Mouse (Mus musculus) heart, embryonic 15.5 days (tissue): ENCODE measurements at regions not wholly inside any gene's neighbourhood (a gene's known extent, or its start where the extent isn't known, plus 50 kb on each side); places are given as distances from the start of the nearest gene placed in this dataset.
A peak's percentile ranks its signal among the peaks of the same experiment; 100 is the strongest.

Source experiments
- ATAC-seq: fragments of 200-750 bp; cut with Nextera tagmentation; replicated peaks from 2 replicates; pipeline ENCODE4 v1.8.0; 2017; ENCODE audit warnings: low read depth, moderate TSS enrichment; ENCODE audit not compliant: insufficient number of reproducible peaks, insufficient read depth, low FRiP score
- H3K27ac ChIP-seq: fragments of 300-500 bp; sonication (generic); 2 replicates; pipeline ENCODE4 v1.5.1; 2015; ENCODE audit warnings: mild to moderate bottlenecking, inconsistent platforms
- H3K27me3 ChIP-seq: fragments of 300-500 bp; sonication (generic); 2 replicates; pipeline ENCODE4 v1.6.1; 2015; ENCODE audit warnings: inconsistent platforms
- H3K36me3 ChIP-seq: fragments of 300-500 bp; sonication (generic); 2 replicates; pipeline ENCODE4 v1.6.1; 2015; ENCODE audit warnings: mild to moderate bottlenecking, inconsistent platforms
- H3K4me1 ChIP-seq: fragments of 300-500 bp; sonication (generic); replicated peaks from 2 replicates; pipeline ENCODE4 v1.6.1; 2015; ENCODE audit warnings: inconsistent platforms
- H3K4me2 ChIP-seq: fragments of 300-500 bp; sonication (generic); 2 replicates; pipeline ENCODE4 v1.6.1; 2015; ENCODE audit warnings: inconsistent platforms, mild to moderate bottlenecking, moderate library complexity
- H3K4me3 ChIP-seq: fragments of 300-500 bp; sonication (generic); 2 replicates; pipeline ENCODE4 v1.5.1; 2015; ENCODE audit warnings: mild to moderate bottlenecking, inconsistent platforms
- H3K9ac ChIP-seq: fragments of 300-500 bp; sonication (generic); 2 replicates; pipeline ENCODE4 v1.6.1; 2015; ENCODE audit warnings: mild to moderate bottlenecking, inconsistent platforms
- H3K9me3 ChIP-seq: fragments of 300-500 bp; sonication (generic); replicated peaks from 2 replicates; pipeline ENCODE4 v1.6.1; 2016; ENCODE audit warnings: inconsistent platforms
- WGBS: fragments of 180-500 bp; shearing (Covaris S2); methylation state at CpG from one replicate; pipeline ENCODE4 v1.1.7; 2015; ENCODE audit warnings: mixed read lengths; 5-methylcytosine and 5-hydroxymethylcytosine counted together

- H3K36me3 ChIP-seq: no peaks in the 10 kb centered on the region
- no peak overlapping the region for H3K27ac ChIP-seq
- H3K9me3 ChIP-seq: no peaks in the 10 kb centered on the region
- H3K4me3 ChIP-seq: no peak overlapping the region
- no peak overlapping the region for H3K4me2 ChIP-seq
- no peak for ATAC-seq
- no peaks in the 10 kb centered on the region for H3K4me1 ChIP-seq
- H3K27me3 ChIP-seq: no peaks in the 10 kb centered on the region
- H3K9ac ChIP-seq: no peak overlapping the region
- 93% methylated on average over 3 of the region's 3 CpGs for WGBS
Measured at GRCm38 (mm10) chr13:101884752-101885151, 116.7 kb upstream of the Pik3r1 start.

DNA sequence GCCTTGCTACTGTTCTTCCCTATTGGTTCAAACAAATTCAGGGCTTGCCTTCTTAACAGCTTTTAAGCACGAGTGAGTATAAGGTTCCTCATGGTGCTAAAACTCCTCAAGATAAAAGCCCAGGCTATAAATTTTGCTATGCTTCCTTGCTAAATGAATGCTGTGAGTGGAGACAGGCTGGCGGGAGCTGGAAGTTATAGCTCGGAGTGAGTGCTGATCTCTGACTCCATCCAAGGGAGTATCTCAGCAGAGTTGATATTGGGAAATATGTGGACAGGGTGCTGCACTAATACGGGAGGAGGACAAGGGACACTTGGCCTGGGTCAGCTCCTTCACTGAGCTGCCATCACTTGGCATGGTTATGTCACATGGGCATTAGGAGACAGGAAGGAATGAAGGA is 123.5 kb upstream of the Pik3r1 start:
- no peak for ATAC-seq
- Histone ChIP-seq H3K4me1 (no peaks in the 10 kb centered on the region), H3K4me2 (no peak overlapping the region), H3K9me3 (no peaks in the 10 kb centered on the region), H3K27ac (no peak overlapping the region), H3K9ac (no peak overlapping the region), H3K36me3 (no peaks in the 10 kb centered on the region), H3K27me3 (no peaks in the 10 kb centered on the region), H3K4me3 (no peak overlapping the region)
- WGBS: 56% methylated on average over 4 of the region's 4 CpGs

- H3K4me3 ChIP-seq: no peak overlapping the region
- H3K27me3 ChIP-seq: no peaks in the 10 kb centered on the region
- ATAC-seq: no peak
- no peaks in the 10 kb centered on the region for H3K36me3 ChIP-seq
- H3K9me3 ChIP-seq: no peaks in the 10 kb centered on the region
- no peaks in the 10 kb centered on the region for H3K4me1 ChIP-seq
- 80% methylated on average over 10 of the region's 10 CpGs for WGBS
- H3K9ac ChIP-seq: no peak overlapping the region
- no peak overlapping the region for H3K4me2 ChIP-seq
- H3K27ac ChIP-seq: no peak overlapping the region
Measured at GRCm38 (mm10) chr13:101893035-101893600, 125.1 kb upstream of the Pik3r1 start.

GRCm38 (mm10) chr13:101895161-101895560 is 127.1 kb upstream of the Pik3r1 start:
- Histone ChIP-seq H3K36me3 (no peaks in the 10 kb centered on the region), H3K4me3 (no peak overlapping the region), H3K9ac (no peak overlapping the region), H3K4me1 (no peaks in the 10 kb centered on the region), H3K9me3 (no peaks in the 10 kb centered on the region), H3K27ac (no peak overlapping the region), H3K4me2 (no peak overlapping the region), H3K27me3 (no peaks in the 10 kb centered on the region)
- ATAC-seq: no peak
- 79% methylated on average over 7 of the region's 7 CpGs for WGBS

- Histone ChIP-seq H3K27me3 (no peaks in the 10 kb centered on the region), H3K9ac (no peak overlapping the region), H3K9me3 (no peaks in the 10 kb centered on the region), H3K27ac (no peak overlapping the region), H3K4me3 (no peak overlapping the region), H3K36me3 (no peaks in the 10 kb centered on the region), H3K4me2 (no peak overlapping the region), H3K4me1 (no peaks in the 10 kb centered on the region)
- ATAC-seq: no peak
- 86% methylated on average over 4 of the region's 4 CpGs for WGBS
Measured at GRCm38 (mm10) chr13:101895686-101896085, 127.7 kb upstream of the Pik3r1 start.

DNA sequence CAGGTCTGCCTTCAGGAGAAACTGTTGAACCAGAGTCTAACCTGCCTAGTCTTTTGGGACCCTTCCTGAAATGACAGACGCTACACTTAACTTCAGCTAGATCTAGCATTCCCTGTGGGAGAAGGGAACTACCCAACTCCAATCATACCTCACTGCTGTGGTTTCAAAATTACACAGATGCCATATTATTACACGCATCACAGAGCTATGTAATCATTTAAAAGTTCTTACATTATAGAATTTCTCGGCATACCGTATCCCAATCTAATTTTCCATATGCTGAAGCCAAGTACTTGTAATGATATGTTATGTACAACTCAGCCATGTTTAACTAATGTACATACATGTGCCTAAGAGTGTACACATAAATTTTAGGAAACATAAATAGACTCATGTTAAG is 128.9 kb upstream of the Pik3r1 start:
- no peak for ATAC-seq
- H3K4me3 ChIP-seq: no peak overlapping the region
- H3K36me3 ChIP-seq: no peaks in the 10 kb centered on the region
- 89% methylated on average over 4 of the region's 4 CpGs for WGBS
- H3K4me2 ChIP-seq: no peak overlapping the region
- no peak overlapping the region for H3K27ac ChIP-seq
- H3K9me3 ChIP-seq: no peaks in the 10 kb centered on the region
- H3K4me1 ChIP-seq: no peaks in the 10 kb centered on the region
- H3K27me3 ChIP-seq: no peaks in the 10 kb centered on the region
- no peak overlapping the region for H3K9ac ChIP-seq

GRCm38 (mm10) chr13:101902213-101902612 is 134.2 kb upstream of the Pik3r1 start:
- Histone ChIP-seq H3K27me3 (no peaks in the 10 kb centered on the region), H3K4me1 (no peaks in the 10 kb centered on the region), H3K27ac (no peak overlapping the region), H3K36me3 (no peaks in the 10 kb centered on the region), H3K9me3 (no peaks in the 10 kb centered on the region), H3K4me2 (no peak overlapping the region), H3K4me3 (no peak overlapping the region), H3K9ac (no peak overlapping the region)
- WGBS: 47% methylated on average over 7 of the region's 7 CpGs
- ATAC-seq: no peak

GRCm38 (mm10) chr13:101905909-101906676 is 138.1 kb upstream of the Pik3r1 start:
- Histone ChIP-seq H3K9me3 (no peaks in the 10 kb centered on the region), H3K4me3 (no peak overlapping the region), H3K4me2 (no peak overlapping the region), H3K9ac (no peak overlapping the region), H3K27me3 (no peaks in the 10 kb centered on the region), H3K36me3 (no peaks in the 10 kb centered on the region), H3K27ac (no peak overlapping the region), H3K4me1 (no peaks in the 10 kb centered on the region)
- no peak for ATAC-seq
- 78% methylated on average over 7 of the region's 7 CpGs for whole genome bisulfite sequencing

DNA sequence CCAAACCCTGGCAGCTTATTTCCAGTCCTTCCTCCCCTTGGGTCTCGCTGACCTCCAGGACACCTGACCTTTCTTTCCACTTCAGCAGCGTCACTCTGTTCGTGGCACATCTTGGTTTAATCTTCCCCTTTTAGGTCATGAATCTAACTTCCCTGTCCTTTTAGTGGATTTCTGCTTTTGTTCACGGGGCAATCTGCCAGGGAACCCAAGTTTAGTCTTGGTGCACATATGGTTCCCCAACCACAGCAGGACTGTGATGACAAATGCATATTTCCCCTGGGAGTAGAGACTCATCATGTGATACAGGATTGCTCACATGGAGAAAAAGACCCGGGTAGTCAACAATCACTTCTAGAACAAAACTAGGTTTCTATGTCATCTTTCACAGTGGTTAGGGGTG is 141.0 kb upstream of the Pik3r1 start:
- WGBS: 72% methylated on average over 5 of the region's 5 CpGs
- Histone ChIP-seq H3K9ac (no peak overlapping the region), H3K27ac (no peak overlapping the region), H3K4me1 (peaks cover under 1% of the 10 kb centered on the region; the same call in 1 of the 2 replicates), H3K9me3 (no peaks in the 10 kb centered on the region), H3K27me3 (no peaks in the 10 kb centered on the region), H3K36me3 (no peaks in the 10 kb centered on the region), H3K4me2 (no peak overlapping the region), H3K4me3 (no peak overlapping the region)
- no peak for ATAC-seq

- H3K27ac ChIP-seq: no peak overlapping the region
- H3K4me2 ChIP-seq: no peak overlapping the region
- 91% methylated on average over 5 of the region's 5 CpGs for WGBS
- no peaks in the 10 kb centered on the region for H3K27me3 ChIP-seq
- no peak overlapping the region for H3K4me3 ChIP-seq
- peaks cover 18% of the 10 kb centered on the region for H3K4me1 ChIP-seq
- ATAC-seq: no peak
- H3K9me3 ChIP-seq: no peaks in the 10 kb centered on the region
- H3K36me3 ChIP-seq: no peaks in the 10 kb centered on the region
- no peak overlapping the region for H3K9ac ChIP-seq
Measured at GRCm38 (mm10) chr13:101910687-101911086, 142.7 kb upstream of the Pik3r1 start.

DNA sequence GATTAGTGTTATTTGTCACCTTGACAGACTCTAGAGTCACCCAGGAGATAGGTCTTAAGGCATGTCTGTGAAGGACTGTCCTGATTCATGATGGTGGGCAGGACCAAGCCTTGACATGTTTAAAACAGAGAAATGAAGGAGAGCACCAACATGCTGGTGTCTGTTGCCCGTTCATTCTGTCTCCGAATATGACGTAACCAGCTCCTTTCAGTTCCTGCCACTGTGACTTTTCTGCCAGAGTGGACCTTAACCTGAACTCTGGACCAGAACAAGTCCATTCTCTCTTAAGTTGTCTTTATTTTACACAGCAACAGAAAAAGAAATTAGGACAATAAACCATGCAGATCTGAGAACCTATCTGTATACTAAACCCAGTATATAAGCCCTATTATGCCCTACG is 146.1 kb upstream of the Pik3r1 start:
- ATAC-seq: no peak
- Histone ChIP-seq H3K4me3 (no peak overlapping the region), H3K27ac (peak overlapping the region; percentile 72; the same call in 1 of the 2 replicates)

More for the DNA sequence above, 146.1 kb upstream of the Pik3r1 start:
- Histone ChIP-seq H3K4me1 (peaks cover 28% of the 10 kb centered on the region), H3K9ac (no peak overlapping the region), H3K36me3 (no peaks in the 10 kb centered on the region), H3K27me3 (no peaks in the 10 kb centered on the region), H3K4me2 (no peak overlapping the region), H3K9me3 (no peaks in the 10 kb centered on the region)
- WGBS: 89% methylated on average over 4 of the region's 4 CpGs
